Mouse (Mus musculus) cerebellum, adult 9-10 months (tissue): ENCODE data around the gene Mustn1.

ENCODE experiments used
- DNase-seq: peaks from one replicate; pipeline ENCODE4 v3.0.0; 2022

Gene Mustn1

DNA sequence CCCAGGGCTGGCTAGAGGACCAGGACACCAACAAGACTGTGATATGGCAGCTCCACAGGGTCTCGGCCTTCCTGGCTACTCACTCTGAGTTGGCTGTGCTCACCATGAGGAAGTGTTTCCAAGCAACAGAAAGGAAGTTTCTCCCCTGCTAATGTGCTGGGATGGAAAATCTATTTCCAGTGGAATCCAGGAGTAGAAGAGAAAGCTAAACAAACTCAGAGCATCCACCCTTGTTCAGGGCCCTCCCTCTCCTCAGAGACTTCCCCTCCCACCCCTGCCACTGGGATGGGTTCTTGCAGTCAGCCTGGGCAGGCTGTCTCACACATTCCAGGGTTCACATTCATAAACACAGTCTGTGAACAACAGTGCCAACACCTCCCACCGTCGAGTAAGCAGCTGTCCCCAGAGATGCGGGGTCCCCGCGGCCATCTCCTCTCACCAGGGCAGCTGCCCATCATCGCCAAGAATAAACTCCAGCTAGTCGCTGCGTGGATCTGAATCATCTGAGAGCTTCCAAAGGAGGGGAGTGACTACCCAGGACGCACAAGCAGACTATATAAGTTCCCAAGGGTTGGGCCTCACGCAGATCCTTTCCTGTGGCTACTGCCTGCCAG lies at the start of gene Mustn1:
Gene Mustn1, plus strand, starts transcription at position 243 of the 614 bp plus-strand sequence.
- DNase-seq: no peak

DNA sequence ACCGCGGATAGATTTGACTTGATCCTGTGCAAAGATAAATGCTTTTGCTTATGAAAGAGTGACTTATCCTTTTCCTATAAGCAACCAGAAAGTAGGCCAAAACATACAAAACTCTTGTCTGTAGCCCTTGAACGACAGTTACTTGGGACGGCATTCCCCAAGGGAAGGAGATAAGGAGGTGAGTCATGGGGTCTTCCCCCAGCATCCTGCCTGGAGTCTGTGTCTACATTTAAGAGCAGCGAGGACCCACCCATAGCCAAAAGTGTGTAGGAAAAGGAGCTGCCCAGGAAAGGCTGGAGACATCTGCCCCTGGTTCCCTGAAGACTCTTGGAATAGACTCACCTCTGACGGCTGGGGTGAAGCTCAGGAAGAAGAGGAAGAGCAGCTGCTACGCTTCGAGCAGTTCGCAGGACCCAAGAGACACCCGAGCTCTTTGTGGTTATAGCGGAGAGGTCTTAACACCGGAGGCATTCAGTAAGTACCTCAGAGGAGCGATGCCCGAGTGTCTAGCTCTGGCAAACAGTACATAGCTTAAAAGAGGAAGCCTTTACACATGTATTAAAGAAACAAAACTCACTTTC lies 41.5 kb upstream of the Mustn1 start:
- DNase-seq: no peak

DNA sequence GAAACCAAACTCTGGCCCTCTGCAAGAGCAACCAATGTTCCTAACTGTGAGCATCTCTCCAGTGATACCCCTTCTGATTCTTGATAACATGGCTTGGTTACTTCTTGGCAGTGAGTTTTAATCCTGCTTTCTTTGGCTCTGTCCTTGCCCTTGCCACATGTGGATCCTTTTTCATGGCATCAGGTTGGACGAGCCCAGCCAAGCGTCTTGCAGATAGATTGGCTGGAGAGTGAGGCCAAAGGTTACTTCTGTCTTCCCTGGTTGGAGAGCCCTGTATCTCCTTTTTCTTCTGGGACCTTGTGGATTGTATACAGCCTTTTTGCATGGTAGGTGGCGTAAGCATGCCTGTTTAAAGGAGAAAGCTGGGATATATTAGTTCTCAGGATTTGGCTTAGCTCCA lies 35.3 kb upstream of the Mustn1 start:
- DNase-seq: no peak

DNA sequence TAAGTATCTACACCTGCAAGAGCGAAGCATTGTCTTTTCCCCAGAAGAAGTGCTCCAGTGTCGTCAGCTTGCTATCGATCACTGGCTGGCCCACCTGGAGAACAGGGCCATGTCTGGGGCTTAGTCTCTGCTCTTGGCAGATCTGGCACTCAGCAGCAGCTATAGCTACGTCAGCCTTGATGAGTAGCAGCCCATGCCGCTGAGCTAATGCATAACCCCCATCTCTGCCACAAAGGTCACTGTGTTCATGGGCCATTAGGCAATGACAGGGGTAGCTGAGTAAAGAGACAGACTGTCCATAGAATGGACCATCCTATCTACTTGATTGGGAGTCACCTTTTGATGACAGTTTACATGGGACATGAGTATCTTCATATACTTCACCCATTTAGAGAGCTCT lies 28.5 kb upstream of the Mustn1 start:
- no peak for DNase-seq

DNA sequence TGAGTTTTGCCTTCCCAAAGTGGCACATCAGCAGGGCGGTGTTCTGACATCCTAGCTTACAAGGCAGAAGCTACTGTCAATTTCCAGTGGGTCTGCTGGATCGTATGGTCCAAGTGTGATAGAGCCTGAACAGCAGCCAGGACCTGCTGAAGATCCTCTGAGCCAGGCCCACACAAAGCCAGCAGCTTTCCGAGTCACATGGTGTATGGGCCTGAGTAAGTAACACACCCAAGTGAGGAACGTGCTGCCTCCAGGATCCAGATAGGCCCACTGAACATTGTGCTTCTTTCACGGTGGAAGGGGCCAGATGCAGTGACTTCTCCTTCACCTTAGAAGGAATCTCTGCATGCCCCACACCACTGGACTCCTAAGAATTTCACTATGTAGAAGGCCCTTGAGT lies 26.7 kb upstream of the Mustn1 start:
- no peak for DNase-seq

DNA sequence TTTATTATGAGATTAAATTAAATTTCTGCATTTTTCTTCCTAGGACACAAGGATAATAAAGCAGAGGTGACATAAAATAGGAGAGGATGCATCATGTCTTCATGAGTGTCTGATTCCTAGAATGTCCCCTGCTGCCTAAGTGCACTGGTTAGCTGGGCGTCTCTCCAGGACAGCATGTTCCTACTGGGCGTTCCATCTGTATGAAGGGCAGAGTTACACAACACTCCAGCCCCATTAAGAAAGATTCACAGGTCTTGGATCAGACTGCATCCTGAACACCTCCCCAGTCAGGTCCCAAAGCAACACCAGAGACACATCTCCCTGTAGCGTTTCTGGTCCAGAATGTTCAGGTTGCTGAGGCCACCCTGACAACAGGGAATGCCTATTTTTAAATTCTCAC lies 23.7 kb upstream of the Mustn1 start:
- peak; percentile 75 for DNase-seq

DNA sequence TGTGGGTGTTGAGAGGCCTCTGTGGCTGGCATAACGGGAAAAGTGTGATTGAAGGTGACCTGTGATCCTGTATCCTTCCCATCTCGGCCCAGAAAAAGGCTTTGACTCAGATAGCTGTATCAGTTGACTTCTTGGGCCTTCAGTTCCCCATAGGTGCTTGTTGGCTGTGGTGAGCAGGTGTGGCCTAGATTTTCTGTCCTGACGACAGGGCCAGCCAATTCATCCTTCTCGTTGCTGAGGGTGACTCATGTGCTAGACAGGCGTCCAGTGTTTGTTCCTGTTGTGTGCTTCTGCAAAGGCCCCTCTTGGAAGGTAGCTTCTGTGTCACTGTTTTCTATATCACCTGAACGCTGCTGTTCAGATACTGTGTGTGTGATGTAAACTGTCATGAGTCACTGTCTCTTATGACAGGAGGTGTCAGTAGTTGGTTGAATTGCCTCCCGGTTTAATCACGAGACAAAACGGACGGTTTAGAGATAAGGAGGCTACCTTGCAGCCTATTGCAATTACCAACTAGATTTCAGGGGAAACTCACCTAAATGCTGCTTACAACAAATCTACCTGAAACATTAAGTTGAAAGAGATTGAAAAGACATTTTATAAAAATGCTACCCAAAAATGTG lies 22.0 kb upstream of the Mustn1 start:
- DNase-seq: peak; percentile 70

DNA sequence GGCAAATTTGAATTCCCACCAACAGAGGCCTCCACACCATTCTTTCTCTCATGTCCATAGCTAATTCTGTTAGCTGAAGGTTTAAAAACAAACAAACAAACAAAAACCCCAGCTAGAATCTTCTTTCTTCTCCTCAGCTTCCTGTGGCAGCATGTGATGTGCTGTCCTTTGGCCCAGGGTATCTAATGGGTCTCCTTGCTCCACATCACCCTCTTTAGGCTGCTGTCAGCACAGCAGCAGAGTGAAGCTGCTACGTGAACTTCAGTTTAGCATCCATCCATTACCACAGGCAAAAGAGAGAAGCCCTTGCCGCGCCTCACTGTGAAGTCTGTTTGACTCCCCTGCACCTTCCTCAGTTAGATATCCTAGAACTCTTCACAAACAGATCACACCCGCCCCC lies 21.0 kb upstream of the Mustn1 start:
- no peak for DNase-seq

DNA sequence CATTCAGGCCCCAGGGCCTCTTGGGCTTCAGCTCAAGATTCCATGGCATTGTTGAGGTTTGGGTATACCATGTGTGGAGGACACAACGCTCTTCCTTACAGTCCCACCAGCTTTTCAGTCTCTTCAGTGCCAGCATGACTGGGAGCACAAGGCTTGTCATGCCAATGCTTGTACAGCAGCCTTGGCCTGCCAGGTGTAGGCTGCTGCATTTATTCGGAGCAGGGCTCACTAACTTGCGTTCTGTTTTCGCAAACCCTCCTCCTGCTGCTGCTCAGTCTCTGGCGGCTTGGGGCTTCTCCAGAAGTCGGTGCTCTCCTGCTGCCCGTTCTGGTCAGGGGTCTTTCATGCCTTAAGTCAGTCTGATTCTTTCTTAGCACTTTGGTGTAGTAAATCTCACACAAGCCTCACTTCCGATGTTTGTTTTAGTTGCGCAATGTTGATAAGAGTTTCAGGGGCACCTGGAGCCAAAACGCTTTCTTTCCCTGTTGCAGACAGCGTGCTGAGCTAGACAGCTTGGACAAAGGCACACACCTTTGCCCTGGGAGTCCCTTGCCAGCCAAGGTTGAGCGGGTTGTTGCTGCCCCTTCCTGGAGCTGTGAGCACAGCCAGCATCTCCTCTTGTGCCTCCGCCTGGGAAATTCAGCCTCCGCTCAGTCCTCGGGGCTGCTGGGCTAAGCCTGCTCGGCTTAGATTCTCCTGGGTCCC lies 17.4 kb upstream of the Mustn1 start:
- DNase-seq: peak; percentile 50

DNA sequence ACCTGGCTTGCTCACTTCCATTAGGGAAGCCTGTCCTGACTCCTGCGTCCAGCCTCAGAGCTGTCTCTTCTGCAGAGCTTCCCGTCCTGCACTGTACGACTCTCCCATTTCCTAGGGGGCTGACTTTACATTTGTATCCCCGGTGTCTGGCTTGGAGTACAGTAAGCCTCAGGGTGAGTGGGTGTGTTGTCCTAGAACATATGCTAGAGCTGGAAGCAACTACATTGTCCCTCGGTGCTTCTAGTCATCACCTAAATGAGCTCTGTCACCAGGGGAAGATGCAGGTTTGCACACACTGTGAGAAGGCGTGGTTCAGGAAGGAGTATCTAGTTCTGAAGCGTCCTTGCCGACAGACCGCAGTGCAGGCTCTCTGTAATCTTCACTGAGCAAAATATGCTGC lies 16.6 kb upstream of the Mustn1 start:
- DNase-seq: no peak

DNA sequence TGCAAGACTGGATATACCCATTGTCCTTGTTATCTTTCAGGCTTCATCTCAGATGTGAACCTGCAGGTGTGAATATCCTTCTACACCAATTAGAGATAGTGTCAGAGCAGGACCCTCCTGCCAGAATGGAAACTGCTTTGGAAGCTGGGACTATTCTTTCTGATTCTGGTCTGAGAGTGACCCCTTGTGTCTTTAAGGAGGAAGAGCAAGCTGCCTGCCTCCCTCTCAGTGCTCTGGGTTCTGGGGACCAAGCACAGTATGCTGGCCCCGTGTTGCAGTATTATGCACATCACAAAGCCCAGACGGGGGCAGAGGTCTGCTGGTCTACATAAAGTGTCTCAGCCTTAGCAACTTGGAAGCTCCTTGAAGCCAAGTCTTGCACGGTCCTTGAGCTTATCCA lies 13.7 kb upstream of the Mustn1 start:
- no peak for DNase-seq

DNA sequence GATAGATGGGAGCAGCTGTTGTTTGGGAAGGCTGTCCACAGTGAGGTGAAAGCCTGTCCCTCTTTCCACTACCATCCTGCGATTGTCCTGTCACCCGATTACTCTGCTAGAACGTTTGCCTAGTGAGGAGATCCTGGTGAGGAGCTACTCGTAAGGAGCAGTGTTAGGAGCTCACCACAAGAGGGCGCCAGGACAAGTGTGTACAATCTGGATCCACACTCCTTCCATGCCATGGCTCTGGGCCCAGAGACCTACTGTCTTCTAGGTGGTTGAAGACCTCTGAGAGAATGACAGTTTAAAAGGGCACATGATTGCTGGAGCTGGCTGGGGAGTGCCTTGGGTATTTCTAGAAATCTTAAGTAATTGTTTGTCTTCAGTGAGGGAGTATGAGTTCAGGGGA lies 12.0 kb upstream of the Mustn1 start:
- peak; percentile 70 for DNase-seq

DNA sequence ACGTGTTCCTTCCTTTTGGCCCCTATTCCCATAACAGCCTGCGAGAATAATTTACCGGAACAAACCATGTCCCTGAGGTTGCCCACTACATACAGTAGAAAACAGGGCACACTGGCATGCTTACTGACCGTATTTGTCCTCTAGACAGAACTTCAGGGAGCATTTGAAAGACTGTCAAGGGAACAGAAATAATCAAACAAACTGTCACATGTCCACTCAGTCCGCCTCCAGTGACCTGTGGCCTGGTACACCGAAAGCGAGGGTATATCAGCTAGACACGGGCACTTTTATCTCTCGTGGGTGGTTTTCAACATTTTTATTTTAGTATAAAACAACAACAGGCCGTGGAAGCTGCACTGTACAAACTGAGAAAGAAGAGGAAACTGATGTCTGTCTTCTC lies 10.2 kb upstream of the Mustn1 start:
- DNase-seq: no peak

DNA sequence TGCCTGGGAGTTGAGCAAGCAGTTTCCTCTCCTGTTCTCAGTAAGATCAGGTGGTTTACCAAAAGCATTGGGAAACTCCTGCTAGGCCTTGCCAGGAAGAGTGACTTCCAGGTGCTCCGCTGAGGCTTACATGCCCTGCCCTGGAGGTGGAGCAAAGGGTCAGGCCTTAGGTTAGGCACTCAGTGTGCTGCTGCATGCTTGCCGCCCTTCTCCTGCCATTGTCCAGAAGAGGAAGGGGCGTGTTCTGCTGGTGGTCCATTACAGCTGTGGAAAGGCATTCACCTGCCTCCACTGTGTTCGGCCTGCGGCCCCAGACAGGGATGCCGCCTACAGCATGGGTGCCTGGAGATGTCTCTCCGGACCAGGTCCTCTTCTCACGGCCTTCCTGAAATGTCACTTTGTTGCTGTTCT lies 9.6 kb upstream of the Mustn1 start:
- no peak for DNase-seq

DNA sequence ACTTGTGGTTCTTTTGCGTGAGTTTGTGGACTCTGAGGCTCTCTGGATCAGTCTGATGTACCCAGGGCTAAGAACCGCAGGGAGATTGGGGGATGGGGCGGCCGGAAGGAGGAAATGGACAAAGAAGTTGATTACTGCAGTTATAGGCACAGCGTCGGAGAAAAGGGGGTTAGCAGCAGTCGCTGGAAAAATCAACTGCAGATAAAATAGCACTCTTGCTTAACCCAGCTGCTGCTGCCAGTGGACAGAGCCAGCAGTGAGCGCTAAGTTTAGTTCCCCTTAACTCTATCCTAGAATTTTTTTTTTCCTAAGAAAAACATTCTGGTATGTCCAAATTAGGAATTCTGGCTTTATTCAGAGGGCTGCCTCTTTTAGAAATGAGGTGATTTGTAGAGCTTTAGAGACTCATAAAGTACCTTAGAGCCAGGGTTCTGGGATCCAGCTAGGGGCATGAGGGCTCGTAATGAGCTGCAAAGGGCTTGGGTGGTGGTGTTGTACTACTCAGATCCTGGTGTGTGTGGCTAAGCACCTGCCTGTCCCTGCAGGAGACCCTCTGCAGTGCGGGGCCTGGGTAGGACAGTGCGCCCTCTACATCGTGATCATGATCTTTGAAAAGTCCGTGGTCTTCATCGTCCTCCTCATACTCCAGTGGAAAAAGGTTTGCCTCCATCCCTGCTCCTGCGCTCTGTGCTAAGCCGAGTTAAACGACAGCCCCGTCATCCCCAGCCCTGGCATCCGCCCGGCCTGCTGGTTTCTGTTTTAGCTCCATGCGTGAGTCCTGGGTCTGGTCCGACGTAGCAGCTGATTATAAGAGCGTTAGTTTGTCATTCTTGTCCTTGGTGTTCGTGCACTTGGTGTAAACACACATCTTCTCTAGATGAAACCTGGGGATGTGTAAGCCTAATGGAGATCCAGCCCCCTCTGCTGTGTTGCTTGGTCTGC lies 8.5 kb upstream of the Mustn1 start:
- no peak for DNase-seq

DNA sequence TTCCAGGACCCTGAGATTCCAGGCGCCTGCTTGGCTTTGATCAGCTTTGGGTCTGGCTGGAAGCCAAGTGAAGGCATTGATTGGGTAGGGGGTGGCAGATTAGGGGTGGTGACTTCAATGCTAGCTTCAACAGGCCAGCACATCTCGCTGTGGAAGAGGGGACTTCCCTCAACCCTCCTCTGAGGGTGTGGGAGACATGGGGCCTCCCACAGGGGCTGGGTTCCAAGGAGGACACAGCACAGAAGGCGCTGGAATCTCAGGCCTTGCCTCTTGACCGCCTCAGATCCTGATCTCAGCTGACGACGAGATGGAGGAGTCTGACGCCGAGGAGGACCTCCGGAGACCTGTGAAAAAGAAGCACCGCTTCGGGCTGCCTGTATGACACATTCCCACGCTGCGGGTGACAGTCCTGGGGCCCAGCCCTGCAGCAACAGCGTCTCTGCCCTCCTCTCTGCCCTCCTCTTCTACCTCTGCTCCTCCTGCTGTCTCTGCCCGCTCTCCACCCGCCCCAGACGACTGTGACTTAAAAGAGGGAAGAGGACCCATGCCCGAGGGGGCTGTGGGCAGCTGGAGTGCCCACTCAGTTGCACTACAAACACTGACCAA lies 4.8 kb upstream of the Mustn1 start:
- DNase-seq: no peak

DNA sequence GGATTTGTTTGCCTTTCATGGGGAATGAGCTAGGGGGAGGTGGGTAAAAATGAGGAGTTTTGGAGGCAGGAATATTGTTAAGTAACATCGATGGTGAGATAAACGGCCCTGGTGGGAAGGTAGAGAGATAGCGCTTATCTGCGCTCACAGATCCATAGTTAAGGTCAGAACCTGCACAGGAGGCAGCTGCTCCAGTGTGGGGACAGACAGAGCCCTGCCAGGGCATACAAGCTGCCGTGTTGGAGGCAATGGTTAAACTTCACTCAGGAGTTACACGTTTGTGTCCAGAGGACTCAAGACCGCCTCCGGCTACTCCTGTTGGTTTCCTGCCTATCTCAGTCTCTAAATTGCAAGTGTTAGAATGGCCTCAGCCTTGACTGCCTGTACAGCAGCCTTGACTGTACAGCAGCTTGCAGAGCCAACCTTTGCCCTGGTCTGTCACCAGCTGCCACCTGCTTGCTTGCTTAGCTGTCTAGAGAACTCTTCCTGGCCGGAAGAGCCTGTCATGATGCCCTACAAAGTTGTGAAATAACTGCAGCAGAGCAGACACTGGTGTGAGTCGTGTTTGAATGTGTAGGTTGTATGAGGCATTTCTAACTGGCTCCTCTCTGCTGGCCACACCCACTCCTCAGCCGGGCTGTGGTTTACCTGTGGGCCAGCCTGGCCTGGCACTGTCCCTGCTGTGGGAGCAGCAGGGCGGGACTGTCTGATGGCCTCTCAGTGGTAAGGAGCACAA lies 3.7 kb upstream of the Mustn1 start:
- DNase-seq: no peak

DNA sequence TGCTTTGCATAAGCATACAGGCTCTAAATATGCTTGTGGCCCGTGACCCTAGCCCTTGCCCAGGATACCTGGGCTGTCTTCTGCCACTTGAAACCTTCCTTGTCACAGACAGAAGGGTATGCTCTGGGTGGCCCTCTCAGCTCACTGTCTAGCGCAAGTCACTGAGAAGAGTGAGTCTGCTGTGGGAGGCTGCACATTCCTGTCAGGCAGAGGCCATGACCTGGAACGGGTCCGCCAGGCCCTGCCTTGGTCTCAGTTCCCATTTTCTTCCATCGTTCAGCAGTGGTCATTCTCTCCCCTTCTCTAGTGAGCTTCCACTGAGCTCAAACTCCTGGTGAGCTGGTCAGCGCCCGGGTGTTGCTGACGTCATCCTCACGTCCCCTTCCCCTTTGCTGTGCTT lies 3.0 kb upstream of the Mustn1 start:
- DNase-seq: no peak

DNA sequence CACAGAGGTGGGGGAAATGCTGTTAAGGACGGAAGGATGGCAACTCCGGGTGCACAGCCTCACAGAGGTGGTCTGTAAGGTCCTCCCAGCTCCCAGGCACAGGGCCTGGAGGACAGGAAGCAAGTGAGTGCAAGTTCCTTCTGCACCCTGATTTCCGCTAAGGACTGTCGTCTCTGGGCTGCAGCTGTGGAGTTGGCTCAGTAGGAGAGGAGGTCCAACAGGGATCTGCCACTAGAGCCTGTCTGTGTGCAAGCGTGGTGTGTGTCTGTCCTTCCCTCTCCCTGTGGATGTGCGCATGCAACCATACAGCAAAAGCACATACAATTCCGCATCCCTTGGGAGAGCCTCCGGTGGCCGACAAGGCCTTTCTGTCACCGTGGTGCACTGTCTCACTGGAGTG lies 2.5 kb upstream of the Mustn1 start:
- no peak for DNase-seq

DNA sequence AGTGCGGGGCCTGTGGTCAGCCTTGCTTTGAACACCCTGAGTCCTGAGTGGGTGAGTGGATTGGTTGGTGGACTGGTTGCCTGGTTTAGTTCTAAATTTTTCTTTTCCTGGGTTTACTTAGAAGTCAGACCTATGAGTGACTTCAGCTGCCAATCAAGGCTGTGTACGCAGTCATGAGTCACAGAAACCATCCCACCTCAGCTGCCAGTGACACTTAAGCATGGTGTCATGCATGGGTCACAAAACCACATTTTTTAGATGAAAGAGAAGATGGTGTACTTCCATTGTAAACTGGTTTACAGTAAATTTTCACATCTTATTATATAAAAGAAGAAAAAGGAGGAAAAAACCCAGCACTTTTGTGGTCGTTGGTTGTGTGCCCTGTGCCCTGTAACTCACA lies 1.2 kb upstream of the Mustn1 start:
- DNase-seq: no peak

DNA sequence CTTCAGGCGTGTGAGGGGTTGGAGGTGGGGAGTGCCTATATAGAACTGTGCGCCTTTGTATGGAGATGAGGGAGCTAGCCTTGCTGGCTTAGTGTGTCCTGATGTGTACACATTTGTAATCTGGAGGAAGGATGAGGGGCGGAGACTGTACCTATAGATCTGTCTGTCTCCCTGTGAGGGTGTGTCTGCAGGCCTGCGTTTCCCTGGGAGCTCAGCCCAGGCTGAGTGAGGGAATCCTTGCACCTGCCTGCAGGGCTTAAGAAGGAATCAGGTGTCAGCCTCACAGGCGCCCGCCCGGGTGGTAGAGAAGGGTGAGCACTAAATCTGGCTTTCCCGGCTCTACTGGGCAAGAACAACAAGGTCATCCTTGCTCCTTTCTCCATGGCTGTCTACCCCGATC lies 794 bp downstream of the Mustn1 start:
- DNase-seq: no peak

DNA sequence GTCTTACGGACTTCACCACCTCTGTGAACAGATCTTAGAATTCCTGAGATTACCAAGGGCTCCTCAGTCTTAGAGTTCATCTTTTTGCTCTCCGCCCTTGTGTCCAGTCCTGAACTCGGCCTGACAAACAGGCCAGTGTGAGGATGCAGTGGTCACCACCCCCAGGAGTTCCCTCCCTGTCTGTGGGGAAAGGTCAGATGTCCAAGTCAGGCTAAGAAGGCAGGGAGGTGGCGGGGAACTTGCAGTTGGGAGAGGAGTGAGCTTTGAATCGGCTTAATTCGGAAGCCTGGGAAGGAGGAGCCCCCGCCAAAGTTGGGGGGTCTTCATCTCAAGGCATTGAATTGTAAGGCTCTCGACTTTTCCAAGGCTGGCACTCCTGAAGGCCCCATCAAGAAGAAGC lies 1.3 kb downstream of the Mustn1 start:
- DNase-seq: no peak
